Mouse (Mus musculus): Measurements from ENCODE around the gene Chga. TPM values are rescaled to one million over a fixed set of nuclear protein-coding genes. Genes with fewer than 3 reads are reported as not detected.

Gene Chga
- polyA plus RNA-seq, 1 experiment from 2014 or later: 5.4 TPM

DNA sequence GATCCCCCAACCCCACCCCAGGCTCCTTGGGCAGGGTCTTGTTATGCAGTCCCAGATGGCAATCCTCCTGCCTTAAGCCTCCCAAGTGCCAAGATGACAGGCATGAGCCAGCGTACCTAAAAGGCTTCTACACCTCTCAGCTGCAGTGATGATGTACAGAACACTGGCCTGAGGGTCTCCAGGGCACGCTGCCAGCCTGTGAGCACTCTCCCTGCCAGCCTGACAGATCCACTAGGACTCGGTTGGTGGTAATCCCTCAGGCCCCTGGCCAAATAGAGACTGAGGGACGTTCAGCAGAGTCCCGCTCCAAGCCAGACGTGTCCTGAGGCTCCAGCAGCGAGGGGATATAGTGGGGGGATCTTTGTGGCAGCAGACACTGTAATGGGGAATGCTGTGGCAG is 18.3 kb downstream of the Chga start:
- no peaks in the 10 kb centered on the region for H3K4me1 ChIP-seq (ENCODE audit: insufficient read depth, low read length)
- peaks cover 21% of the 10 kb centered on the region; the same call in 1 of the 2 replicates for H3K36me3 ChIP-seq (ENCODE audit: insufficient read depth, low read length)
- no peak for ATAC-seq (ENCODE audit: low FRiP score, low TSS enrichment)
- 82% methylated on average over 7 of the region's 7 CpGs for WGBS
- no peak overlapping the region for H3K27ac ChIP-seq (ENCODE audit: low read length)
- H3K27me3 ChIP-seq (ENCODE audit: insufficient read depth, low read length): no peaks in the 10 kb centered on the region
- H3K4me3 ChIP-seq (ENCODE audit: low read length): no peak overlapping the region
- H3K9ac ChIP-seq (replicated peaks; ENCODE audit: low read length): no peak overlapping the region
- no peaks in the 10 kb centered on the region for H3K9me3 ChIP-seq (ENCODE audit: low read length)
- no peak overlapping the region for H3K4me2 ChIP-seq (replicated peaks; ENCODE audit: low read depth, low read length)

DNA sequence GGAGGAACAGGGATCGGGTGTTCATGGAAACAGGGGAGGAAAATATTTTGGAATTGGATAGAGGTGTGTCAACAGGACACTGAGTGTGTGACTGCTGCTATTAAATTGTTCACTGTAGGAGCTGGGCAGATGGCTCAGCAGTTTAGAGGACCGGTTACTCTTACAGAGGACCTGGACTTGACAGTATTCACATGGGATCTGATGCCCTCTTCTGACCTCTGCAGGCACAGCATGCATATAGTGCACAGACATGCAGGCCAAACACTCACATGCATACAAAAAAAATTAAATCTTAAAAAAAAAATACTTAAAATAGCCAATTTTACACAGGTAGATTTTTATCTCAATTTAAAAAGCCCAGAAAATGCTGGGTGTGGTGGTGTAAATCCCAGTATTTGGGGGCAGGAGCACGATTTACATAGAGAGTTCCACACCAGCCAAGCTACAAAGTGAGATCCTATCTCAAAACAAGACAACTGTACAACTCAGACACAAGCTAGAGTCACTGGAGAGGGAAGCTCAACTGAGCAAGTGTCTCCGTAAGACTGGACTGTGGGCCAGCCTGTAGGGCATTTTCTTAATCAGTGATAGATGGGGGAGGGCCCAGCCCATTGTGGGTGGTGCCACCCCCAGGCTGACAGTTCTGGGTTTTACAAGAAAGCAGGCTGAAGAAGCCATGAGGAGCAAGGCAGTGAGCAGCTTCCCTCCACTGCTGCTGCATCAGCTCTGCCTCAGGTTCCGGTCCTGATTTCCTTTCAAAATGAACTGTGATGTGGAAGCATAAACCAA is 21.0 kb downstream of the Chga start:
- Histone ChIP-seq H3K27ac (ENCODE audit: low read length) (no peak overlapping the region), H3K4me1 (ENCODE audit: insufficient read depth, low read length) (no peaks in the 10 kb centered on the region), H3K36me3 (ENCODE audit: insufficient read depth, low read length) (peaks cover 19% of the 10 kb centered on the region; the same call in 1 of the 2 replicates), H3K9me3 (ENCODE audit: low read length) (no peaks in the 10 kb centered on the region), H3K4me2 (replicated peaks; ENCODE audit: low read depth, low read length) (no peak overlapping the region), H3K9ac (replicated peaks; ENCODE audit: low read length) (no peak overlapping the region), H3K4me3 (ENCODE audit: low read length) (no peak overlapping the region), H3K27me3 (ENCODE audit: insufficient read depth, low read length) (no peaks in the 10 kb centered on the region)
- 69% methylated on average over 5 of the region's 5 CpGs for WGBS
- ATAC-seq (ENCODE audit: low FRiP score, low TSS enrichment): no peak

DNA sequence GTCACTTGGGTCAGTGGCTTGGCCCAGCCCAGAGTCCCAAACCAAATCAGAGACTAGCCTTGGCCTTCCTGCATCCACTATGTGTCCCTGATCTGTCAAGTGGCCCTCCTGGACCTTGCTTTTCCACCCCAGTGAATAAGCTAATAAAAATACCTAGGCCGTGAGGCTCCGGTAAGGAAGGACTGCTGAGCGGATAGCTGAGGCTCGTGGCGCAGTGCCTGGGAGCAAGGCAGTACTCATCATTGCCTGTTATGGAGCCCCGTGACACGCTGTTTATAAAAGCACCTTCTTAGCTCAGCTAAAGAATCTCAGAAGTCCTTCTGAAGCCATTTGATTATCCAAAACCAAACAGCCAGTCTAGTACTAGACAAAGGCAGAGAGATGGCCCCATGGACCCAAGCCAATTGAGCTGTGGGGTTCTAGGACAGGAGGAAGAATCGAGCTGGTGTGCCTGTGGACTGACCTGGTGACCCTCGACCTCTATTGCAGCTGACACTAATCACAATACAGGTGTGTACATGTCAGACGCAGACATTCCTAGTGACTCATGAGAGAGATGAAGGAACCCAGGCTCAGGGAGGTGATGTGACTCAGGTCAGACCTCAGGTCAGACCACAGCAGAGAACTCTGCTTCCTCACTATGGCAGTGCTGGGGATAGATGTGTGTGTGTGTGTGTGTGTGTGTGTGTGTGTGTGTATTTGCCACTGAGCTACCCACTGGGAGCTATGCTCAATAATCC is 22.1 kb downstream of the Chga start:
- no peaks in the 10 kb centered on the region for H3K4me1 ChIP-seq (ENCODE audit: insufficient read depth, low read length)
- ATAC-seq (ENCODE audit: low FRiP score, low TSS enrichment): no peak
- H3K4me2 ChIP-seq (replicated peaks; ENCODE audit: low read depth, low read length): no peak overlapping the region
- H3K27ac ChIP-seq (ENCODE audit: low read length): no peak overlapping the region
- no peaks in the 10 kb centered on the region for H3K27me3 ChIP-seq (ENCODE audit: insufficient read depth, low read length)
- H3K9ac ChIP-seq (replicated peaks; ENCODE audit: low read length): no peak overlapping the region
- H3K9me3 ChIP-seq (ENCODE audit: low read length): no peaks in the 10 kb centered on the region
- no peak overlapping the region for H3K4me3 ChIP-seq (ENCODE audit: low read length)
- 66% methylated on average over 10 of the region's 10 CpGs for WGBS
- H3K36me3 ChIP-seq (ENCODE audit: insufficient read depth, low read length): peaks cover 19% of the 10 kb centered on the region; the same call in 1 of the 2 replicates

DNA sequence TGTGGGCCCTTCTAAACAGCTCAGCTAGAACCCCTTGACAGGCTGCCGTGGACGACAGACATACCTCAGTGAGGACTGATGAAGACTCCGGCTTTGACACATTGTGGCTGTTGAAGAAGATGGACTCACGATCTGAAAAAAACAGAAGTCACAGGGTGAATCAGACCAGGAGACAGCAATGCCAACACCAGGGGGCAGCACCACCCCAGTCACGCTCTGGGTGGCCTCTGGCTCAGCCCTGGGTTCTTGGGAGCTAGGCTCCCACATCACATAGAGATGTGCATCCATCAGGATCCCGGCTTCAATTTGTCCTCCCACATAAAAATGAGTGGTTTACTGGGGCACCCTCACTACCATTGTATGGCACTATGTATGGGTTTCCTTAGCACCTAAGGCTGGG is 24.3 kb downstream of the Chga start:
- no peak overlapping the region for H3K4me3 ChIP-seq (ENCODE audit: low read length)
- H3K4me1 ChIP-seq (ENCODE audit: insufficient read depth, low read length): no peaks in the 10 kb centered on the region
- H3K27me3 ChIP-seq (ENCODE audit: insufficient read depth, low read length): no peaks in the 10 kb centered on the region
- peak; percentile 66 for ATAC-seq (ENCODE audit: low FRiP score, low TSS enrichment)
- no peak overlapping the region for H3K9ac ChIP-seq (replicated peaks; ENCODE audit: low read length)
- H3K9me3 ChIP-seq (ENCODE audit: low read length): no peaks in the 10 kb centered on the region
- no peak overlapping the region for H3K4me2 ChIP-seq (replicated peaks; ENCODE audit: low read depth, low read length)
- 49% methylated on average over 6 of the region's 6 CpGs for WGBS
- H3K36me3 ChIP-seq (ENCODE audit: insufficient read depth, low read length): peaks cover 9% of the 10 kb centered on the region; the same call in 1 of the 2 replicates
- H3K27ac ChIP-seq (ENCODE audit: low read length): no peak overlapping the region

DNA sequence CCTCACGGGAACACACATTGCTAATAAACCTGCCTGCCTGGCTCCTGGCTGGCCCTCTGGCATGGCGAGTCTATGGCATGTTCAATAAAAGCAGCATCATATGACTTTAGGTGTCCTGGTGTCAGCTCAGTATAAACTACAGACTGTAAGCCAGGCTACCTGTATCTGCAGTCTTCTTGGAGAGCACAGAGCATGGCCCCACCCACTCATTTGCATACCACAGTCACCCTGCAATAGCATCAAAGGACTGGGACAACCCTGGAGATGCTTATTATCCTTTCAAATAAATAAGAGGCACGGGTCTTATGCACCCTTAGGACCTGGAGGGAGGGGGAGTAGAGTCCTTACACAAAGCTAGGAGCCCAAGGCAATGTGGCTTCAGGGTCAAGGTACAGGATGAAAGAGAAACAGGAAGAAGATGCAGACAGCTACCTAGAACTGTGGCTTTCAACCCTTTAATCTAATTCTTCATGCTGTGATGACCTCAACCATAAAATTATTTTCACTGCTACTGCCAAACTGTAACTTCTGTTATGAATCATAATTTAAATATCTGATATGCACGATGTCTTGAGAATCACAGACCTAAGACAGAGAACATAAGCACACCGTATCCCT is 26.9 kb downstream of the Chga start:
- ATAC-seq (ENCODE audit: low FRiP score, low TSS enrichment): no peak
- Histone ChIP-seq H3K36me3 (ENCODE audit: insufficient read depth, low read length) (peaks cover 19% of the 10 kb centered on the region; the same call in 1 of the 2 replicates), H3K9ac (replicated peaks; ENCODE audit: low read length) (no peak overlapping the region), H3K27ac (ENCODE audit: low read length) (no peak overlapping the region), H3K9me3 (ENCODE audit: low read length) (no peaks in the 10 kb centered on the region), H3K4me3 (ENCODE audit: low read length) (no peak overlapping the region), H3K27me3 (ENCODE audit: insufficient read depth, low read length) (no peaks in the 10 kb centered on the region), H3K4me1 (ENCODE audit: insufficient read depth, low read length) (no peaks in the 10 kb centered on the region), H3K4me2 (replicated peaks; ENCODE audit: low read depth, low read length) (no peak overlapping the region)
- 71% methylated on average over 5 of the region's 5 CpGs for WGBS

DNA sequence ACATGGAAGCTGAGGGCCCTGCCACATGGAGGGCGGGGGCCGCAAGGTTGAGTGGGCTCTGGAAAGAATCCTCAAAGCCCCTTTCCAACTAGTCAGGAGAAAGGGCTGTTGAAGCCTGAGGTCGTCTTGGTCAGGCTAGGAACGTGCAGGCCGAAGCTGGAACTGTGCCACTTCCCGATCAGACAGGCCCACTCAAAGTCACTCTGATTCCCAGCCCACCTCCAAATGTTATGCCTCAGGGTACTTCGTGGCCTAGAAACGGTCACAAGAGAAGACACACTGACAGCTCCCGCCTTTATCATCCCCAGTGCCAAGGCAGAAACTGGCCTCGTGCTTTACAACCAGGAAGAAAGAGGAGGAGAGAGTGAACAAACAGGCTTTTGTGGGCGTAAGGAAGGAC is 27.7 kb downstream of the Chga start:
- Histone ChIP-seq H3K36me3 (ENCODE audit: insufficient read depth, low read length) (peaks cover 19% of the 10 kb centered on the region; the same call in 1 of the 2 replicates), H3K4me3 (ENCODE audit: low read length) (no peak overlapping the region), H3K27me3 (ENCODE audit: insufficient read depth, low read length) (no peaks in the 10 kb centered on the region), H3K27ac (ENCODE audit: low read length) (no peak overlapping the region), H3K4me2 (replicated peaks; ENCODE audit: low read depth, low read length) (no peak overlapping the region), H3K4me1 (ENCODE audit: insufficient read depth, low read length) (no peaks in the 10 kb centered on the region), H3K9me3 (ENCODE audit: low read length) (no peaks in the 10 kb centered on the region), H3K9ac (replicated peaks; ENCODE audit: low read length) (no peak overlapping the region)
- 68% methylated on average over 11 of the region's 11 CpGs for WGBS
- ATAC-seq (ENCODE audit: low FRiP score, low TSS enrichment): no peak

DNA sequence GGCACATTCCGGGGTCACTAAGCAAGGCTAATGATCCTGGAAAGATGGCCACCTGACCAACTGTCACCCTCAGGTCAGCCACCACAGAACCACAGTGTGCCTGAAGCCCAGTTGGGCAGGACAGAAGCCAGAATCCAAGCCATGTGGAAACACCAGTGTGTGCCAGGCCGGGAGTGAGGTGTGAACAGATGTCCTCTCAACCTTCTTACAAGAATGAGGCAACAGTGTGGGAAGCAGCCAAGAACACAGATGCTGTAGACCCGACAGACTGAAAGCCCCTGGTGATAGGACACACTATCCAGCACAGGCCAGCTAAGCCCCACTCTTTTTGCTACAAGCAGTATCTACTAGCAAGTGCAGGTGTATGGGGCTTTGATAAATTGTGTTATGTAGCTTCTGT is 30.6 kb downstream of the Chga start:
- H3K9ac ChIP-seq (replicated peaks; ENCODE audit: low read length): no peak overlapping the region
- H3K27me3 ChIP-seq (ENCODE audit: insufficient read depth, low read length): no peaks in the 10 kb centered on the region
- 85% methylated on average over 3 of the region's 3 CpGs for WGBS
- H3K4me3 ChIP-seq (ENCODE audit: low read length): no peak overlapping the region
- H3K4me2 ChIP-seq (replicated peaks; ENCODE audit: low read depth, low read length): no peak overlapping the region
- H3K36me3 ChIP-seq (ENCODE audit: insufficient read depth, low read length): peaks cover 13% of the 10 kb centered on the region; the same call in 1 of the 2 replicates
- no peak overlapping the region for H3K27ac ChIP-seq (ENCODE audit: low read length)
- no peaks in the 10 kb centered on the region for H3K4me1 ChIP-seq (ENCODE audit: insufficient read depth, low read length)
- H3K9me3 ChIP-seq (ENCODE audit: low read length): no peaks in the 10 kb centered on the region
- ATAC-seq (ENCODE audit: low FRiP score, low TSS enrichment): no peak

DNA sequence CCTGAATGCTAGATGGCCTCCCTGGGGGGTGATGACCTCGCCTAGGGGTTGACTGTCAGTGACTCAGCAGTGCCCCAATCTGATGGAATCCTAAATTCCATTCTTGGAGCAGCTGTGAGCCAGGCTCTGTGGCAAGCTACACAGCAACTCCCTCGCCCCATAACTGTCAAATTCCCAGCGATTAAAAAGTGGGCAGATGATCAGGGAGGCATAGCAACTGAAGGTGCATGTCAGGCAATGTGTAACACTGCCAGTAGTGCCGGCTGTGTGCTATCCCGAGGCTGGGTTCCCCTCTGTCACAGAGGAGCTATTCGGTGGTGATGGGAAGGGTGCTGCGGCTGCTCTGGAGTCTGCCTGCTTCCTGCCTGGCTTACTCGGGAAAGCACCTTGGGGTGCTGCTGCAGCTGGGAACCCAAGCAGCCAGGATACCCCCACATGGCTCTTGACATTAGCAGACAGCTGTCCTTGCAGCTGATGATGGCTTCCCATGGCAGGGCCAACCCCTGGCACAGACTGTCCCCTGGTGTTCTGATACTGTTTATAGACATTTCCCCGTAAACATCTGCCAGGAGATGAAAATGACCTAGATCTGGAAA is 31.6 kb downstream of the Chga start:
- Histone ChIP-seq H3K4me1 (ENCODE audit: insufficient read depth, low read length) (peaks cover 8% of the 10 kb centered on the region), H3K4me2 (replicated peaks; ENCODE audit: low read depth, low read length) (no peak overlapping the region), H3K27me3 (ENCODE audit: insufficient read depth, low read length) (no peaks in the 10 kb centered on the region), H3K27ac (ENCODE audit: low read length) (no peak overlapping the region), H3K36me3 (ENCODE audit: insufficient read depth, low read length) (peaks cover 13% of the 10 kb centered on the region; the same call in 1 of the 2 replicates), H3K9me3 (ENCODE audit: low read length) (no peaks in the 10 kb centered on the region), H3K9ac (replicated peaks; ENCODE audit: low read length) (no peak overlapping the region), H3K4me3 (ENCODE audit: low read length) (no peak overlapping the region)
- no peak for ATAC-seq (ENCODE audit: low FRiP score, low TSS enrichment)
- 81% methylated on average over 9 of the region's 9 CpGs for WGBS

DNA sequence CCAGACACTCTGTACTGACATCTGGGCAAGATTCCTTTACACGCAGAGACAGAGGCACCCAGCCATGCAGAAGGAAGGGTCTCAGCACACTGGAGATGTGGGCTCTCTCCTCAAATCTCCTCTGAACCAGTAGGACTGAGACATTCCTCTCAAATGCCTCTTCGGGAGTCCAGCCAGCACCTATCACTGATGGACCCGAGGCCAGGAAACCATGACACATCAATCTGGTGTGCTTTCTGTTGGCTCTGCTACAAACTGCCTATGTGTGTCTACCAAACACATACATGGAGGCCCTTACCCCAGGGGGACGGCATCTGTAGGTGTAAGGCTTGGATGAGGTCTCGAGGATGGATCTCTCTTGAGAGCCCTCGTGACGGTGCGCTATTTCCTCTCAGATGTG is 32.3 kb downstream of the Chga start:
- WGBS: 83% methylated on average over 8 of the region's 8 CpGs
- Histone ChIP-seq H3K4me2 (replicated peaks; ENCODE audit: low read depth, low read length) (no peak overlapping the region), H3K4me1 (ENCODE audit: insufficient read depth, low read length) (peaks cover 8% of the 10 kb centered on the region), H3K9me3 (ENCODE audit: low read length) (no peaks in the 10 kb centered on the region), H3K27me3 (ENCODE audit: insufficient read depth, low read length) (no peaks in the 10 kb centered on the region), H3K36me3 (ENCODE audit: insufficient read depth, low read length) (peaks cover 13% of the 10 kb centered on the region; the same call in 1 of the 2 replicates), H3K9ac (replicated peaks; ENCODE audit: low read length) (no peak overlapping the region), H3K27ac (ENCODE audit: low read length) (no peak overlapping the region), H3K4me3 (ENCODE audit: low read length) (no peak overlapping the region)
- no peak for ATAC-seq (ENCODE audit: low FRiP score, low TSS enrichment)
